Mouse (Mus musculus): ENCODE measurements around the gene Gnaq. TPM values are rescaled to one million over a fixed set of nuclear protein-coding genes. Genes with fewer than 3 reads are reported as not detected.
"Not testable (repeated sequence)": the region's sequence is repeated elsewhere in the genome, so short reads cannot be mapped to it uniquely, and the experiment has no call there.

Gene Gnaq
- polyA plus RNA-seq, 3 experiments from 2014 or later = 17.5 to 40.9 (median 26.6) TPM

DNA sequence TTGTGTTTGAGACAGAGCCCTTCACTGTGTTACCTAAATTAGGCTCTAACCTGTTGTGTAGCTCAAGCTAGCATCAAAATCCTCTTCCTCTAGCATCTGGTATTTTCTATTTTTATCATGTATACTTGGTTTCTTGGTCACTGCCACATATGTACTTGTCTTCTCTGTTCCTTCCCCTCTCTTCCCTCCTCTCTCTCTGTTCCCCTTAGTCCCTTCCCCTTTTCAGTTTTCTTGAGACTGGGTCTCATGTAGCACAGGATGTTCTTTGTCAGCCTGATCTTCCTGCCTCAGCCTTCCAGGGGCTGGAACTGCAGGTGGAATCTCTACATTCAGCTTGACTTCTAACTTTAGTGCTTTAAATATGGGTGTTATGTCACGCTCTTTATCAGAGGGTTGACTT is 16.5 kb downstream of the Gnaq start:
- no peak for ATAC-seq

DNA sequence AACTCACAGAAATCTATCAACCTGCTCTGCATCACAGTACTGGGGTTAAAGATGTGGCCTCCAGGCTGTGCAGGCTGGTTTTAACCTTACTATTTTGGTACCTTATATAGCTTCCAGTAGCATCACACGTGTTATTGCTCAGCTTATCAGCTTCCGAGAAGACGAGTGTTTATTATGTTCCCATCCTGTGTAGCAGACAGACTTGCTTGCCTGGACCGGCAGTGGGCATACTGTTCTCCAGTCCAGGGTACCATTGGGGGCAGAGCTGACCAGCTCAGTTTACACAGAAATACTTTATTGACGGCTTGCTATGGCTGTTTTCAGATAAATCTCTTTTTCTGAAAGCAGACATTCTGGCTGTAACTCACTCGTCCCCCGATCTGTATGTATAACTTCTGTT is 17.7 kb downstream of the Gnaq start:
- no peak for ATAC-seq

DNA sequence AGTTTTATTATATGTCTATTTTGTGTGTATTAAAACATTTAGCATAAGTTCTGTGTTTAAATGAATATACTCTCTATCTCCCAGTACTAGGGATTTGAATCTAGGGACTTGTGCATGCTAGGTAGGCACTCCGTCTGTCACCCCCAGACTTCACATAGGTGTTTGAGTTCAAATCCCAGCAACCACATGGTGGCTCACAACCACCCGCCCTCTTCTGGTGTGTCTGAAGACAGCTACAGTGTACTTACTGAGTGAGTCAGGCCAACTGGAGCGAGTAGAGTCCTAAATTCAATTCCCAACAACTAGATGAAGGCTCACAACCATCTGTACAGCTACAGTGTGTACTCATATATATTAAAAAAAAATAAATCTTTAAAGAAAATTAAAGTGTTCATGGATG is 21.2 kb downstream of the Gnaq start:
- ATAC-seq = no peak

DNA sequence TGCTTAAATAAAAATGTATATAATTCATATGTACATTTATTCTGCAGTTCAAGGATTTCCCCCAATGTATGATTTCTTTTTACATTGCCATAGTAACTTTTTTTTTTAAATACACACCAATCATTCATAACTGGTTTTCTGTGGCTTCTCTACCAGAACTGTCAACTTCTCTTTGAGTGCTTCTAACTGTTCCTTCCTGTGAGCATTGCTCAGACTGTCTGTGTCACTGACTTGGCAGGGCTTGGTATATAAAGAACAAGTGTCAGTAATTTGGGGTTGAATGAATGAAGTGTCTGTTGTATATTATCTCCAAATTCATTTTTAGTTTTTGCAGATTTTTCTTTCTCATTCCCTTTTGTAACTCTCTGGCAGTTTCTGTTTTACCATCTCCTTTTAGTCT is 21.8 kb downstream of the Gnaq start:
- ATAC-seq = no peak

DNA sequence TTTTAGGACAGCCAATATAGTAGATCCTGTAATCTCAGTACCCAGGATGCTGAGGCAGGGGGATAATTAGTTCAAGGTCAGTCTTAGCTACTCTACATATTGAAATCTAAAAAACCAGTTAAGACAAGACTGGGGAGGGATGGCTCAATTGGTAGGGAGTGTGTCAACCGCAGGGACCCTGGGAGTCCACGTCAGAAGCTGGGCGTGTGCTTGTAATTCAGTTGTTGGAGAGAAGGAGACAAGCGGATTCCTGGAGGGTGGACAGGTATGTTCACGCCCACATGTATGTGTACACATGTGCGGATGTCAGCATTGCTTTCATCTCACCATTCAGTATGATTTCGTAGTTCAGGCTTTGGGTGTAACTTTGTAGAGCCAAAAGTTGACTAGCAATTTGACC is 24.5 kb downstream of the Gnaq start:
- ATAC-seq = no peak

DNA sequence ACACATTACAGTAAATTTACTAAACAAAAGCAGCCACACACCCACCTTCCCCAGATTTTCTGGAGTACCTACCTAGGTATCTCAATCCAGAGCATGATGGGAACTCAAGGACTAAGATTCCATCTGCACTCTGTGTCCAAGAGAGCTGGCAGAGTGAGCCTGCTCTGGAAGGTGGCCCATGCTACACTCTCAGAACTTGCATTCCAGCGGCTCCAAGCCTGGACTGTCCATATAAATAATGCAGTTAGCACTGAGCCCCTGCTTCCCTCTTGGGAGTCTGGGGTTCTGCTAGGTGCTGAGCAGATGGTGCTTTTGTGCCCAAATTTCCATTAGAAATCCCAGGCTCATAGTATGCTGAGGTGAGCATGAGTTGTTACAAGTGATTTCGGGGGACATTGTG is 28.1 kb downstream of the Gnaq start:
- ATAC-seq = no peak

DNA sequence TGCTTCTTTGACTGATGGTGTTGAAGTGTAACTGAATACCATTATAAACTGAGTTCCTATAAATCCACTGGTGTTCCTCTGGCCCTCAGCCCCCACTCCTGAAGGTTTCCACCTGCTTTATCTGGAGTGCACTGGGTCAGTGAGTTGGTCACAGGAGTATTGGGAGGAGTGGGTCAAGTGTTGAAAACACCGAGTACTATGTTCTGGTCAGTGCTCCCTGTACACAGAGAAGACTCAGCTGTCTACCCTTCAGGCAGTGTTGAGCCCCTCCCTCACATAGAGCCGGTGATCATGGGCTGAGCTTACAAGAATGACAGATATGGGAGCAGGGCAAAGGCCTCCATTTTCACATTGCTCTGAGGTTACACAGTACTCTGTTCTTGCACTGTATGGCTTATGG is 28.6 kb downstream of the Gnaq start:
- ATAC-seq = no peak

DNA sequence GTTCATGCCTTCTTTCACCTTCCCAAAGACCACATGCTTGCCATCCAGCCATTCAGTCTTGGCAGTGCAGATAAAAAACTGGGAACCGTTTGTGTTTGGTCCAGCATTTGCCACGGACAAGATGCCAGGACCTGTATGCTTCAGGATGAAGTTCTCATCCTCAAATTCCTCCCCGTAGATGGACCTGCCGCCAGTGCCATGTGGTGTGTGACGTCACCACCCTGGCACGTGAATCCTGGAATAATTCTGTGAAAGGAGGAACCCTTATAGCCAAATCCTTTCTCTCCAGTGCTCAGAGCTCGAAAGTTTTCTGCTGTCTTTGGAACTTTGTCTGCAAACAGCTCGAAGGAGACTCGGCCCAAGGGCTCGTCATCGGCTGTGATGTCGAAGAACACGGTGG is 31.8 kb downstream of the Gnaq start:
- not testable (repeated sequence) for ATAC-seq

DNA sequence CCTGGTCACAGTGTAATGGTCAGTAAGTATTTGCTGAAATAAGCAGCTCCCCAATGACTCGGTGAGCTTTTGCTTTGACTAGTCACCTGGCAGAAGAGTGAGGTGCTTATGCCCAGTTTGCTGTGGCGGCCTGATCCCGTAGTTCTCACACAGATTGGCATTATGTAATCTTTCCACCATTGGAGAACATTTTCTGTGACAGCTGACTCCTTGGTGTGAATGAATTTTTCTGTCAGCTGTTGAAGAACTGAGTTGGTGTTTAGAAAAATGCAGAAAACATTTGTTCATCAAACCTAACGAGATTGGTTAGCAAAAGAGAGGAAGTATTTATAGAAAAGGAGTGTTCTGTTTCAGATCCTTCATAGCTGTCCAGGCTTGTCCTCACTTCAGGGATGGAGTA is 34.6 kb downstream of the Gnaq start:
- no peak for ATAC-seq

DNA sequence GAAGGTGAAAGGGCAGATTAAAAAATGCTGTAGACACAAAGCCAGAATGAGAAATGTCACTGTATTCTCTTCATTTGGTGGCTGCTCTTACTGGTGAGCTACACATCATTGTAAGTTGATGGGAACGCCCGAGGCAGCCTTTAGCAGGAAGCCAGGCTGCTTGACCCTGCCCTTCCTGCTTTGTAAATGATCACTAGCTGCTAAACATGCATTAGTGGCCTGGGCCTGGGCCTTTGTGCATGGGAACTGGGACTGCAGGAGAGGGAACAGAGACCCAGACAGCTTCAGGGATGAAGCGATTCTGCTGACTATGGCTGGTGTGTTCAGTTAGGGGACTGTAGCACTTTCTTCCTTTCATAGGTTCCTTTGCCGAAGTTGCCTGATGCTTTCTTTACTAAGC is 35.6 kb downstream of the Gnaq start:
- ATAC-seq = no peak

DNA sequence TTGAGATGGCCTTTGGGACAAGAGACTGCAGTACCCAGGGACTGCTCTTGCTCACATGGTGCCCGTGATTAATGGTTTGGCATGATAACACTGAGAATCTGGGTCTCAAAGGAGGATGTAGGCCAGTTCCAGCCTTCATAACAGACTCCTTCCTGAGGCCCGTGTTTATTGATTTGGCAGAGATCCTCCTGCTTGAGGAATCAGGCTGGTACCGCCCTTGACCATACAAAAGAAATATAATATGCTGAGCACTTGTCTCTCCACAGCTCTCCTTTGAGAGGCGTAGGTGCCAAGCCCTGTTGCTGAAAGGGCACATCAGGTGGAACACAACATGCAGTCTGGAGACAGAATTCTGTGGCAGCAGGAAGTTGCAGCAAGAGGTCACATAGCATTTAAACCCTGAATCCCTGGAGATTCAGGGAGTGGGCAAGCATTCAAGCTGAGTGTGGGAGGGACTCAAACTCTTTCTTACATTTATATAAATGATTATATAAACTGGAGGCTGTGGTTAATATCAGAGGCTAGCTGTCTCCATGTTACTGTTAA is 36.1 kb downstream of the Gnaq start:
- ATAC-seq = no peak

DNA sequence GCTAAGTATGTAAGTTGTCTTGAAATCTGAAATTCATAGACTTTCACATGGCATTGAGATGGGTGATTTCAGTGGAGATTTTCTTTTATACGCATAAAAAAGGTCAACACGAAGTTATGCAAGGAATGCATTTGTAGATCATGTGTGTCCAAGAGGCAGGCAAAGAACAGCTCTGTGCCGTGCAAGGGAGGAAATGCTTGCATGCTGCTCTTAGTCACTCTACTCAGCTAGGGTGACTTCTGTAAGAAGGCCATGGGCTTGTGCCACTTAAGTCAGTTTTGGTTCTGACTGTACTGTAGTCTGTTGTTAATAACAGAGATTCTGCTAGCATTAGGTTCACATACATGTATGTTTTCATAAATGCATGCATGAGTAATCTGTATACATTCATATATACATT is 38.1 kb downstream of the Gnaq start:
- peak; percentile 72 for ATAC-seq

DNA sequence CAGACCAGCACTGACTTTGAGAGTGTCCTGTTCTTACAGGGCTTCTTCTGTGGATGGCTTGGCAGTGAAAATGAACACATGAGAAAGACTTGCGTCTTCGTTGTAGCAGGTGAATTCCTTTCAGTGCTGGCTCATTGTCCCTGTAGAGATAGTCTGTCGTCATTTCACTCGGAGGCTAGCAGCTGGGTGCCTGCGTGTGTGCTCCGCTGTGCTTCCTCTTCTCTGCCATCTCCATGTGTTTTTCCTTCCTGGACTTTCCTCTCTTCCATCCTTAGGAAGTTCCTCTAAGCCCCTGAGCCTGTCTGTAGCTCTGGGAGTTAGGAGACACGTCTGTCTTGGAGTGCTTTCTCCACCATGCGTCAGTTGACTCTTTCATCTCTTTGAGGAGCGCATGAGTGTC is 41.1 kb downstream of the Gnaq start:
- no peak for ATAC-seq

DNA sequence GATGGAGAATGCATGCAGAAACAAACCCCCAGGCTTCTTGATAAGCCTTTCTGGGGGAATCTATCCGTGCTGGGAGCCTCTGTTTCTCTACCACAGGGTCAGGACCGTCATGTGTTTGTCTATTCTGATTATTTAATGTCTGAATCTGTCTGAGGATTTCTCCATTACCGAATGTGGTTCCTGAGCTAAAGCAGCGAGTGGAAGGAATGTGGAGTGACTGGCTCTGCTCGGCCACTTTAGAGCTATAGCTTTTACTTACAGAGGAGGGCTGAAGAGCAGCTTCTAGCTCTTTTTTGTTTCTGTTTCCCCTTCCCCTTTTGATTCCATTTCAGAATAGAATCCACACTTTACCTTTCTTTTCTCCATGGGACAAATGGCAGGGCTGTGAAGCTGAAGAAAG is 43.8 kb downstream of the Gnaq start:
- no peak for ATAC-seq

DNA sequence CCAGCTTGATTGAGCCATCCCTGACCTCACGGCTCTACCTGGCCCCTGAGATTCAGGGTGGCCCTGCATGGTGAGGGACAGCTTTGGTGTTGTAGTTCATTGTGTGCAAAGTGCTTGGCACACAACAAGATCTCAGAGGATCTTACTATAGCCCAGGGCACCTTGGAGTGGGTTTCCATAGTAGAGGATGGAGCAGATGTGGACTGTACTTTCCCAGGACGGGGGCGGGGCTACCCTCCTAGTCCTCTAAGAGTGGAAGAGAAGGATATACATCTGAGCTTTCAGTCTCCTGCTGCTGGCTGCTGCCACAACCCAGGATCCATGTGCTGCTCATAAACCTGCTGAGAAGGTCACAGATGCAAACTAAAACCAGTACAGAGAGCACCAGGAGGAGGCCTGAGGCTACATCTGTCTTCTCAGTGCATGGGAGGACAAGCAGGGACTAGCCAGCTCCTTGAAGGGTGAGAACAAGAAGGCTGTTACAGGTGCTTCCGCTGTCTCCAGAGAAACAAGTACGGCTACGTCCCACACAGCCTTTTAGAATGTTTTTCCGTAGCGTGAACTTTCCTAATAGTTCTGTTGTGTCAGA is 44.6 kb downstream of the Gnaq start:
- ATAC-seq = no peak

DNA sequence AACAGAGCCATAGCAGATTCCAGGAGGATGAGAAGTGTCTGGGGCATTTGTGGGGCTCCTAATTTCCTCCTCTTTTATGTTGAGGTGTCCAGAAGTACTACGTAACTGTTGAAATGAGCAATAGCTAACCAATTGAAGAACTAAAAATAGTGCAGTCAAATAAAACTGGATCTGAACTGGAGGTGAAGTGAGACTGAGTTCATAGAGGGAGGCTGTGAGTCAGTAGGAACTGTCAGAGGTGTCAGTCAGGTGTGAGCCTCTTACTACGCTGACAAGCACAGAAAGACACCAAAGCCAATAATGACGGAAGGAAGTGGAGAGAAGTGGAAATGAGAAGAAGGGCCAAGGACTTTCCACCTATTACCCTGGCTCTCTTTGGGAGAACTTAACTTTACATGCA is 48.6 kb downstream of the Gnaq start:
- ATAC-seq = no peak

DNA sequence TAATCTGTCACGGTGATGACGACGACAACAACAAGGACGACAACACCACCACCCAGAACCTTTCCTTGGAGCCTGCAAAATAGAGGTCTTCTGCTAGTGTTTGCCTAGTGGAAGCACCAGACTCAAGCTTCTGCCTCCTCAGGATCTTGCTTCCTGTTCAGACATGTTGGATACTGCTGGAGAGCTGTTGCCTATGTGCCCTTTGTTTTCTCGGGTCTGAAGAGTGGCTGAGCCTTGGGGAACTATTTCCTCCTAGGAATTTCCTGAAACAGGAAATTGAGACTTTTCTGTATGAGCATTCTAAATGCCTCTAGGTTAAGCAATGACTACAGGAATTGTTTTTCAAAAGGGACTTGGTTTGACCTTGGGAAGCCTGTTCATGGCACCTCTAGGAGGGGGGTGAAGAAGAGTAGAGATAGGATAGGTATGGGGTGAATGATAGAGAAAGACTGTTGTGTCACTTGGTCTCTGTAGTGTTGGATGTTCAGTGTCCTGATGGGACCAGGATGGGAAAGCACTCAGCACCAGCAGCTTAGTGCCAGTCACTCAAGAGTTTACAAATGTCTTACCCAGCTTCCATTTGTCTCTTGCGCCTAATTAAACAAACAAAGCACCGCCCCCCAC is 49.3 kb downstream of the Gnaq start:
- ATAC-seq = no peak

DNA sequence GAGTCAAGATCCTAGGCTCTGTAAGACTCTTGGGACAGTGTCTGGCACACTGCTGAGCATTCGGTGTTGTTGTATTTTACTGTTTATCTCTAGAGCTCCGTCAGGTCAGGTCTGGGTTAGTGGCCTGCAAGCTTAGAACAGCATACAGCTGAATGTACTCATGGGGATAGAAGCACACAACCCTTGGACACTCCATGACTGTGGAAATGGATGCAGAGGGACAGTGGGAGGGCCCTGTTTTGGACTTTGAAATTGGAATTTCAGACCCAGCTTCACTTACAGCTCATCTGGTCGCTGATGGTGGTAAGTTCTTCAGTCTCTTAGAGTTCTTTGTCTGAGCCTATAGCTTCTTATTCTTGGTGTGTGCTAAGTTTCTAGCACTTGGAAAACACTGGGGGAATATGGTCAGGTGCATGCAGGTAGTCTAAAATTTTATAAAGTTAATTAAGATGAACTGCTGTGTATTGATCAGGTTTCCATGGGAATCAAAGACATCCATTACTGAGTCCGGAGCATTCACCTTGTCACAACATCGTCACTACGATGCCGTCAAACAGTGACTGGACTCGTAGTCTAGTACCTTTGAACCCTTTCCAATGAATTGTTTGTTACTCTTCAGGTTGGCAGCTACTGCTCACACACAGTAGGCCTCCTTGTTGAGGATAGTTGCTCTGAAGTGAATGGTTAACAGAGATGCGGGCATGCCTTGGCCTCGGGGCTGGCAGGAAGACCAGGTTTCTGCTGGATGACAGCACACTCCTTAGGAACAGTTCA is 51.1 kb downstream of the Gnaq start:
- ATAC-seq = no peak

DNA sequence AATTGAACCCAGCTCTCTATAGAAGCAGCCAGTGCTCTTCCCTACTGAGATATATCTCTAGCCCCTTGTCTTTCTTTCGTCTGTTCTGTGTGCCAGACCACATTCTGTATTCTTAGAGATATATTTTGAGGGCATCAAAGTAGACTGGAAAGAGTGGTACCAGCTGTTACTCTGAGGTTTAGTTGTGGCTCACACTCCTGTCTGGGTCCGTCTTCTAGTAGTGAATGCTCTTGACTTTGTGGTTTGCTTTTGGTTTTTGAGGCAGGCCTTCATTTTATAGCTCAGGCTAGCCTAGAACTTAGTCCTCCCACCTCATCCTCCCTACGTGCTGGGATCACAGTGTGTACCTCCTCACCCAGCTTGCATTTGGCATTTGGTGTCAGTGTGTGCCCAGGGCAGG is 54.4 kb downstream of the Gnaq start:
- ATAC-seq = no peak

DNA sequence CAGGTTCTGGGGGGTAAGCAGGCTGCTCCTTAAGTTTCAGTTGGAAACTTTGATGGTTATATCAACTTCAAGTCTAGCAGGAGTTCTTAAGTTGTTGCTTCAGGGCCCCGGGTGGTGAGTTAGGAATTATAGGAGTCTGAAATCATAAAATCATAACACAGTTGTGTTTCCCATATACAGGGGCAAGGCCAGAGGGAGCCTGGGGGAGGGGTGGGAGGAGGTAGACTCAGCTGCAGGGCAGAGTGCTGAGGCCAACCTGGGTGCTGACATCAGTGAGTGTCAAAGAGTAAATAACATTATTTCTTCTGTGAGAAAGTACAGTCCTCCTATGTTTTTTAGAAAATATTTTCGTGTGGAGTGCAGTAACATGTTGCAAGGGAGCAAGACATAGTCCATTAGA is 55.3 kb downstream of the Gnaq start:
- ATAC-seq = no peak

DNA sequence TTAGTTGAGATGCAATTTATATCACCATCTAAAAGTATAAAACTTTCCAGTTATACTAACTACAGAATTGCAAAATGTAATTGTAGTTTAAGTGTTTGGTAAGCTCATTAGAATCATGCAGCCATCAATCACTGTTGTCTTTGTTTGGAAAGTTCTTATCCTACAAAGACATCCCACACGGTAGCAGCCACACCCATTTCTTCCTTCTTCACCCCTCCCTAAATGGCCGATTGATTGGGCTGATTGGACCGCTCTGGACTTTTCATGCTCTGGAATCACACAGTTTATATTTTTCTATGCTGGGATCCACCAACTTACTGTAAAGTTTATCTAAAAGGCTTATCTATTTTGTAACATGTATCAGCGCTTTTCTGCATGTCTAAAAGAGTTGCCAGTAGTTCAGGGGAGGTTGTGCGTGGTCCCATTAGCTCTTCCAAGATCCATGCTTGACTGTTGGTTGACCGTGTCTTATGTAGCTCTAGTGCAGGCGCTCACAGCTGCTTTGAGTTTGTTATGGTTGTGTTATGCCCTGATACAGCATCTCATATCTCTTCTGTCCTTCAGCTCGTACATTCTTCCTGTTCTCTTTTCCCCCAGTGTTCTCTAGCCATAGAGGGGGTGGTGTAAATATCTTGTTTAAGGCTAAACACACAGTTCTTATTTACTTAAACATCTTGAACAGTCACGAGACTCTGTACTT is 56.6 kb downstream of the Gnaq start:
- no peak for ATAC-seq

DNA sequence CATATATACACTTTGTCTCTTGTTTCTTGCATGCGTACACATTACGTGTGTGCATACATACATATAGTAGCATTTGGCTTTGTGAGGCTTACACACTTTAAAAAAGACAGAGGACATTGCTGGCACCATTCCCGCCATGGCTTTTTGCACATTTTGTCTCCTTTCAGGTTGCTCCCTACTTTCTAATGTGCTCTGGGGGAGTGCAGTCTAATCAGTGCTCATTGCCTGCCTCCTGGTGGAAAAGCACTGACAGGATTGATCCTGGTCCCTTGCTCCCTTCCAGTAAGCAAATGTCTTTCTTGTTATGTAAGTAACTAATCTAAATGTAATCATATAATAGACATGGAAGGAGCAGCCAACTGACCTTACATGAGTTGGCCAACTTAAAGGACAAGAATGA is 65.5 kb downstream of the Gnaq start:
- ATAC-seq = no peak

DNA sequence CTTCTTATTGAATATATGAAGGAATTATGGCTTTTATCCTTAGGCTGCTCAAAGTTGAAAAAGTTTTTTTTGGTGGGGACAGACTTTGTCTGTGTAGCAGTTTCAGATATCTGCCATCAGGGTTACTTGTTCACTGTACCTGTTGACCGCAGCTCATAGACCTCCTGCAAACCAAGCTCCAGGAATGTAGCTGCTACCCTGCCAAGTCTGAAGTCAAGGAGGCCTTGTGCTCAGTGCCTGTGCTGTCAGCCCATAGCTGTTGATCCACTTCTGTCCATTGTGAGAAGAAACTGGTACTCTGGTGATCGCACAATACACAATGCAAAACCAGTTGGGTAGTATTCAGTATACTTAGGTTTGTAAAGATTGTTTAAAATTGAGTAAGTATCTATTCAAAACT is 68.7 kb downstream of the Gnaq start:
- ATAC-seq = no peak

Measured in inflammation-experienced regulatory T-cells, adult 6 months (primary cell).